Mouse (Mus musculus): Measurements from ENCODE around the gene Fbxo46. TPM values are rescaled to one million over a fixed set of nuclear protein-coding genes. Genes with fewer than 3 reads are reported as not detected.

Gene Fbxo46
- polyA plus RNA-seq, 1 experiment from 2014 or later: 16.3 TPM

DNA sequence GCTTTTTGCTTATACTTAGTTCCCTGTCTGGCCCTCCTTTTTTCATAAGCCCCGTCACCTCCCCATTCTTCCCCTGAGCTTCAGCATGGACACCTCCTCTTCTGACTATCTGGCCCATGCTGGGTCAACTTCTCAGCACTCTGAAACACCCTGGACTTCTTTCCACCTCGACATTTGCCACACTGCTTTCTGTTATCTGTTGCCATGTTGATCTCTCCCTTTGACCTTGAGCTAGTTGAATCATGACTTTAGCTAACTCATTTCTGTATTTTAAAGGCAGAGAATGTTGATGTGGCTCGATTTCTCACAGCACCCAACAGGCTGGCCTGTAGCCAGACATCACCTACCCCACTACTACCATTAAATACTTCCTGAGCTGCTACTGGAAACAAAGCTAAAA is 12.2 kb upstream of the Fbxo46 start:
- no peaks in the 10 kb centered on the region for H3K27me3 ChIP-seq
- WGBS: 54% methylated on average over 3 of the region's 3 CpGs
- H3K36me3 ChIP-seq: 0 out of 2 replicates have a peak, but pooled peaks cover 7% of the 10 kb centered on the region
- no peak for ATAC-seq (replicated peaks; ENCODE audit: low FRiP score)
- no peak overlapping the region for H3K4me3 ChIP-seq (replicated peaks)
- no peak overlapping the region for H3K4me2 ChIP-seq
- H3K4me1 ChIP-seq: no peaks in the 10 kb centered on the region
- H3K9me3 ChIP-seq (replicated peaks): no peaks in the 10 kb centered on the region
- no peak overlapping the region for H3K27ac ChIP-seq
- H3K9ac ChIP-seq: no peak overlapping the region

DNA sequence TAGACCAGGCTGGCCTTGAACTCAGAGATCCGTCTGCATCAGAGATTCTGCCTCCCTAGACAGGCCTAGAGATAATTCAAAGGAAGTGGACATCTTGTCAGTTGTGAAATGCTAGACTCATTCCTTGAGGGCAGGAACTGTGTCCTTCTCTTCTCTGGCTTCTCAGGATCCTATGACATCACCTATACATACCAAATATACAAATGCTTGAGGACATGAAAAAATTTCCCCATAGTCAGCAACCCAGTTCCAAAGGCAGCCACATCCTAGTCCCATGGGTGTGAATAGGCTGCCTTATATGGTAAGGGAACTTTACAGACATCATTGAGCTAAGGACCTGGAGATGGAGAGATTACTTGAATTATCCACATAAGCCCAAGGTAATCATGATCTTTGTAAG is 10.1 kb upstream of the Fbxo46 start:
- no peak overlapping the region for H3K4me3 ChIP-seq (replicated peaks)
- no peak overlapping the region for H3K4me2 ChIP-seq
- no peak overlapping the region for H3K27ac ChIP-seq
- no peaks in the 10 kb centered on the region for H3K9me3 ChIP-seq (replicated peaks)
- H3K4me1 ChIP-seq: no peaks in the 10 kb centered on the region
- no peaks in the 10 kb centered on the region for H3K27me3 ChIP-seq
- no peak for ATAC-seq (replicated peaks; ENCODE audit: low FRiP score)
- H3K9ac ChIP-seq: no peak overlapping the region
- H3K36me3 ChIP-seq: no peaks in the 10 kb centered on the region
- 79% methylated on average over 1 of the region's 1 CpGs for WGBS

DNA sequence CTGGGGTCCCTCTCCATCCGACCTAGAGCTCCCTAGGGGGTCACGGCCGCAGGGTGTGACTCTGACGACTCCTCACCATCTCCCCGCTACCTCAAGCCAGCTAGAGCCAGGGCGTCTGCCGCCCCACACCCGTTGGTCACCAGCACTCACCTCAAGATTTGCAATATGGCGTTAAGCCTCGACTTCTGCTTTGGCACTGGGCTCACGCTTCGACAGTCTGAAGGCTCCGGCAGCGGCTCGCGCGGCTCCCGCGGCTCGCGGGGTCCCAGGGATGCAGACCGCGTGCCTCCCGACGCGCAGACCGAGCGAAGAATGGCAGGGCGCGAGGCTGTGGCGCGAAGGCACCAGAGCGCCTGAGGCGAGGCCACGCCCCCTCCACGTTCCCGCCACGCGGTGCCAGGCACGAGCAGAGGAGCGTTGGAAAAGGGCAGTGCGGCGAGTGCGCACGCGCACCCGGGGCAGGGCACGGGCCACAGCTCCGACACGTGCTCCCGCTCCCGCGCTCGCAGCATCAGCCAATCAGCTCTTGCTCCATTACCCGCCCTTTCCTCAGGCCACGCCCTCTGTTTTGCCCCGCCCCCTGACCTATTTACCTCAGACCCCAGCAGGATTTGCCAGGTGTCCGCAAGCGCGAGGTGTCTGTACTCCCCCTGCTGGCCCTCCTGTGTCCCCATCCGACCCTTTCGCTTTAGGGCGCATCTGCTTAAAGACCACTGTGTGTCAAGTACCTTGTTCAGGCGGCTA is 1.5 kb upstream of the Fbxo46 start, which contains the start of gene Gm4969:
TSS of gene Gm4969 (minus strand) at position 341 of the 744 bp plus-strand sequence.
- ATAC-seq (replicated peaks; ENCODE audit: low FRiP score): peak; percentile 26
- Histone ChIP-seq H3K9me3 (replicated peaks) (no peaks in the 10 kb centered on the region), H3K4me3 (replicated peaks) (peak within 1 kb of the TSS; percentile 33), H3K27ac (no peak within 1 kb of the TSS), H3K4me2 (peak within 1 kb of the TSS; percentile 65), H3K9ac (no peak within 1 kb of the TSS), H3K27me3 (no peaks in the 10 kb centered on the region), H3K36me3 (peaks cover 7% of the 10 kb centered on the region; the same call in 1 of the 2 replicates), H3K4me1 (peaks cover 25% of the 10 kb centered on the region)
- 26% methylated on average over 59 of the region's 64 CpGs for WGBS

DNA sequence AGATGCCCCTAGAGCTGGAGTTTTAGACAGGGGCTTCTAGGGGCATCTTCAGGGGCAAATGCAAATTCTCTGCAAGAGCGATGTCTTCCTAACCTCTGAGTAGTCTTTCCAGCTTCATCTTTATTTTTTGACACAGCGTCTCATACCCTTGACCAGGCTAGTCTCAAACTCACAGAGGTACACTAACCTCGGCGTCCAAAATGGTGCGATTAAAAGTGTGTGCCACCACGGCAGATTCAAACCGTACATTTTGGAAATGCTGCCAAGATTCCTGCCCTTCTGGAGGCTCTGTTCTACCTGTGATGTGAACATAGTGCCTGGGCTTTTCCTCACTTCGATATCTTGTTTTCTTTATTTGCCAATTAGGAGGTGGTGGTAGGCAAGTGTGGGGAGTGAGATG is 576 bp upstream of the Fbxo46 start:
- Histone ChIP-seq H3K36me3 (peaks cover 7% of the 10 kb centered on the region; the same call in 1 of the 2 replicates), H3K9ac (no peak overlapping the region), H3K9me3 (replicated peaks) (no peaks in the 10 kb centered on the region), H3K4me3 (replicated peaks) (peak overlapping the region; percentile 79), H3K27ac (no peak overlapping the region), H3K4me2 (0 out of 2 replicates have a peak overlapping the region, but pooled peaks have one; percentile 78), H3K4me1 (peaks cover 25% of the 10 kb centered on the region), H3K27me3 (no peaks in the 10 kb centered on the region)
- ATAC-seq (replicated peaks; ENCODE audit: low FRiP score): peak; percentile 14; the same call in 1 of the 2 replicates
- WGBS: 94% methylated on average over 8 of the region's 8 CpGs

DNA sequence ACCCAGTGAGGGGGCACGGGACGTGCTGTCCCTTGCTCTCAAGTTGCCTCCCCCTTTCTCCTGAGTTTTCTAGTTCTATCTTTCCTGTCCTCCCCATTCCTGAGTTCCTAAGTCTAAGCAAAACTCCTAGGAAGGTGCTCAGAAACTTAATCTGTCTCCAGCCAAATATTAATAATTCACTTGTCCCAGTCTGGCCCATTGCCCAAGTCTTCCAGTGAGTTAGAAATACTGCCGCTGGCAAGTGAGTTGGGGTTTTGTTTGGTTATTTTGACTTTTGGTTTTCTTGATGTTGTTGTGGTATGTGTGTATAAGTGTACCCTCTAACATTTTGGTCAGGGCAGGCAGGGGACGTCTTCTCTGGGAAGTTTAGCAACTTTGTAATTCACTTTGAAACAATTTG is 2.0 kb downstream of the Fbxo46 start:
- H3K9me3 ChIP-seq (replicated peaks): no peaks in the 10 kb centered on the region
- no peaks in the 10 kb centered on the region for H3K27me3 ChIP-seq
- H3K4me2 ChIP-seq: no peak overlapping the region
- no peak overlapping the region for H3K9ac ChIP-seq
- no peak overlapping the region for H3K4me3 ChIP-seq (replicated peaks)
- 87% methylated on average over 4 of the region's 4 CpGs for WGBS
- peaks cover 30% of the 10 kb centered on the region for H3K4me1 ChIP-seq
- no peak overlapping the region for H3K27ac ChIP-seq
- peaks cover 10% of the 10 kb centered on the region; the same call in 1 of the 2 replicates for H3K36me3 ChIP-seq
- ATAC-seq (replicated peaks; ENCODE audit: low FRiP score): no peak

DNA sequence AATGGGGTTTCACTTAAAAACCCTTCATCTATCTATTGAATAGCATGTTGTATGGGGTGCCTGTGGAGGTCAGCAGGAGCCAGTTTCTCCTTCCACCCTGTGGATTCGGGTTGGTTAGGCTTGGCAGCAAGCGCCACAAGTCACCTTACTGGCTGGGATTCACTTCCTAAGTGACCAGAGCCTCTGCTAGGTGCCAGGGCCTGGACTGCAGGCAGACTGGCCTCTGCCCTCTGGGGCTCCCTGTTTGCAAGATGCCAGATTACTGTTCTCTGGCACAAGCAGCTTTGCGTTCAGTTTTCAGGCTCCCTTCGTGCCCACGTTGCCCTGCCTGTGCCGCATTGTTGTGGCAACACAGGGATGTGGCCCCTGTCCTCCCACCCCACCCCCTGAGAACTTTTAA is 5.1 kb downstream of the Fbxo46 start:
- no peaks in the 10 kb centered on the region for H3K9me3 ChIP-seq (replicated peaks)
- no peak overlapping the region for H3K4me2 ChIP-seq
- no peak for ATAC-seq (replicated peaks; ENCODE audit: low FRiP score)
- 0 out of 2 replicates have a peak overlapping the region, but pooled peaks have one; percentile 4 for H3K9ac ChIP-seq
- H3K4me1 ChIP-seq: peaks cover 23% of the 10 kb centered on the region
- peaks cover 17% of the 10 kb centered on the region for H3K36me3 ChIP-seq
- no peaks in the 10 kb centered on the region for H3K27me3 ChIP-seq
- 72% methylated on average over 6 of the region's 6 CpGs for WGBS
- H3K4me3 ChIP-seq (replicated peaks): no peak overlapping the region
- no peak overlapping the region for H3K27ac ChIP-seq

DNA sequence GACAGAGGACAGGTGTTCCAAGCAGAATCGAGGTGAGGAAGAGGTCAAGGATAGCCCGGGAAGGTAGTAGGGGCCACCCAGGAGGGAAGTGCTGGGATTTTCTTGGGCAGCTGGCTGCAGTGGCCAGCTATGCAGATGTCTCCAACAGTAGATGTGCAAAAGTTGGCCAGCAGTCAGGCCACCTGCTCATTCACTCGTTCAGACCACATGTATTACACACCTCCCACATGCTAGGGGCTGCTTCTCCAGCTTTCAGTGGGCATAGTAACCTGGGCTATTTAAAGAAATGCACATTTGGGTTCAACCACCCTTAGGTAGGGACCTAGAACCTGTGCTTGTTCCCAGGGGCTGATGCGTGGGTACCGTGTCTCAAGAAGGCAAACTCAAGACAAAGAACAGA is 8.1 kb downstream of the Fbxo46 start:
- no peak for ATAC-seq (replicated peaks; ENCODE audit: low FRiP score)
- no peak overlapping the region for H3K4me3 ChIP-seq (replicated peaks)
- H3K9ac ChIP-seq: no peak overlapping the region
- H3K4me2 ChIP-seq: no peak overlapping the region
- no peaks in the 10 kb centered on the region for H3K27me3 ChIP-seq
- no peaks in the 10 kb centered on the region for H3K9me3 ChIP-seq (replicated peaks)
- peaks cover 11% of the 10 kb centered on the region for H3K36me3 ChIP-seq
- H3K27ac ChIP-seq: no peak overlapping the region
- peaks cover 22% of the 10 kb centered on the region for H3K4me1 ChIP-seq
- WGBS: 86% methylated on average over 5 of the region's 5 CpGs

DNA sequence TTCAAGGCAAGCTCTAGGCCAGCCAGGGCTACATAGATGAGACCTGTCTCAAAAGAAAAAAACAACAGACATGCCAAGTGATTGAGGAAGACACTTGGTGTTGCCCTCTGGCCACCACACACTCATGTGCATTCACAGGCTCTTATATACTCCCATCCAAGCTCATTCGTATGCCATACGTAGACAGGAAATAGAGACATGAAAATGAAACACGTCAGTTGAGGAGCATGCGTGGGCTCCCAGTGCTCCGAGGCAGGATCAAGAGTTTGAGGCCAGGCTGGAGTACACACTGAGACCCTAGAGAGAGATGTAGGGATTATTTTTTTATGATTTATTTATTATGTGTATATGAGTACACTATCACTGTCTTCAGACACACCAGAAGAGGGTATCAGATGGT is 9.7 kb downstream of the Fbxo46 start:
- no peaks in the 10 kb centered on the region for H3K9me3 ChIP-seq (replicated peaks)
- H3K4me1 ChIP-seq: peaks cover 22% of the 10 kb centered on the region
- no peaks in the 10 kb centered on the region for H3K27me3 ChIP-seq
- H3K27ac ChIP-seq: no peak overlapping the region
- 92% methylated on average over 5 of the region's 5 CpGs for WGBS
- H3K36me3 ChIP-seq: peaks cover 15% of the 10 kb centered on the region
- no peak overlapping the region for H3K4me3 ChIP-seq (replicated peaks)
- no peak overlapping the region for H3K9ac ChIP-seq
- H3K4me2 ChIP-seq: no peak overlapping the region
- no peak for ATAC-seq (replicated peaks; ENCODE audit: low FRiP score)

DNA sequence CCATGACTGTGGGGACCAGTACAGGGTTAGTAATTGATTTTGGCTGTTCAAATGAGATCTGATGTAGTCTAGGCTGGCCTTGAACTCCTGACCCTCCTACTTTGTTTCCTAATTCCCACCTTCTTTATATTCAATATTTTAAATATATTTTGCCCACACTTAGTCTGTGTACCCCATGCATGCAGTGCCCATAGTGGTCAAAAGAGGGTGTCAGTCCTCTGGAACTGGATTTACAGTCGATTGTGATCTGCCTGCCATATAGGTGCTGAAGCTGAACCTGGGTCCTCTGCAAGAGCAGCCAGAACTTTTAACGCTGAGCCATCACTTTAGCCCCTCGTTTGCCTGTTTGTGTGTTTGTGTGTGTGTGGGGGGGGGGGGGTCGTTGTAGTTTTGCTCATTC is 11.0 kb downstream of the Fbxo46 start:
- 26% methylated on average over 4 of the region's 4 CpGs for WGBS
- ATAC-seq (replicated peaks; ENCODE audit: low FRiP score): no peak
- Histone ChIP-seq H3K27ac (peak overlapping the region; percentile 90), H3K4me1 (peaks cover 18% of the 10 kb centered on the region), H3K9me3 (replicated peaks) (no peaks in the 10 kb centered on the region), H3K4me2 (peak overlapping the region; percentile 71), H3K9ac (no peak overlapping the region), H3K27me3 (no peaks in the 10 kb centered on the region), H3K4me3 (replicated peaks) (peak overlapping the region; percentile 50), H3K36me3 (peaks cover 24% of the 10 kb centered on the region)

DNA sequence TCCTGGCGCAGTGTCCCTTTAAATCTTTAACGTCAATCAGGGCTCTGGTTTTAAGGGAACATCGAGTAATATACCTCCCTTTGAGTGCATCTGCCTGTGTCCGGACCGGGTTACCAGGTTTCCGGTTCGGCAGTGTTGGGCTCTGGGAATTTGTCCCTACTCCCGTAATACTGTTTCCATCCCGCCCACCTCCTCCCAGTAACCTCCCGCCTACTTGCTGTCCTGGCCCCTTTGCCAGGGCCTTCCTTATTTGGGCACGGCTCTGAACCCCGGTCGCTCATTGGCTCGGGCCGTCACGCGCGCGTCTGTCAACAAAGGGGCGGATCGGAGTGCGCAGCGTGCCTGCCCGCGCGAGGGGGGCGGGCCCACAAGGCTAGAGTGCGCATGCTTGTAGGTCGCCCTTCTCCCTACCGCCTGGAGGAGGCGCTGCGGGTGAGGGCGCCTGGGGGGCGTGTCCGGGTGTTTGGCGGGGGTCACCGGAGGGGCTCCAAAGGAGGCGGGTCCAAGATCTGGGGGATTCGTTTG is 11.7 kb downstream of the Fbxo46 start:
- Histone ChIP-seq H3K9me3 (replicated peaks) (no peaks in the 10 kb centered on the region), H3K27me3 (no peaks in the 10 kb centered on the region), H3K4me3 (replicated peaks) (peak overlapping the region; percentile 50), H3K36me3 (peaks cover 29% of the 10 kb centered on the region), H3K9ac (peak overlapping the region; percentile 43), H3K27ac (peak overlapping the region; percentile 90), H3K4me2 (peak overlapping the region; percentile 71), H3K4me1 (peaks cover 18% of the 10 kb centered on the region)
- peak; percentile 98 for ATAC-seq (replicated peaks; ENCODE audit: low FRiP score)
- WGBS: under 1% methylated on average over 39 of the region's 39 CpGs

DNA sequence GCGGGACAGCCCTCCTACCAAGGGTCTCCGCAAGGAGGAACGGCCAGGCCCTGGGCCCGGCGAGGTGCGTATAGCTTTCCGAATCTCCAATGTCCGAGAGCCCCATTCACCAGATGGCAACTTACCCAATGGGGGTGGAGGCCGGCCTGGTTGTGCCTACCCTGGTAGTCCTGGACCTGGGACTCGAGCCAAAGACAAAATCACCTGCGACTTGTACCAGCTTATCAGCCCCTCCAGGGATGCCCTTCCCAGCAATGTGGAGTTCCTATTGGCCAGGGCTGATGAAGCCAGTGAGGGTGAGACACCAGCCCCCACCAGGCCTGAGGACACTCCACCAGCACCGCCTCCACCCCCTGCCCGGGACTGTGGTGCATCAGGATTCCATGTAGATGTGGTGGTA is 16.5 kb downstream of the Fbxo46 start:
- Histone ChIP-seq H3K27ac (no peak overlapping the region), H3K4me2 (no peak overlapping the region), H3K4me1 (peaks cover 6% of the 10 kb centered on the region; the same call in 1 of the 2 replicates), H3K27me3 (no peaks in the 10 kb centered on the region), H3K9ac (no peak overlapping the region), H3K36me3 (peaks cover 69% of the 10 kb centered on the region), H3K4me3 (replicated peaks) (no peak overlapping the region), H3K9me3 (replicated peaks) (no peaks in the 10 kb centered on the region)
- no peak for ATAC-seq (replicated peaks; ENCODE audit: low FRiP score)
- 94% methylated on average over 13 of the region's 13 CpGs for WGBS

DNA sequence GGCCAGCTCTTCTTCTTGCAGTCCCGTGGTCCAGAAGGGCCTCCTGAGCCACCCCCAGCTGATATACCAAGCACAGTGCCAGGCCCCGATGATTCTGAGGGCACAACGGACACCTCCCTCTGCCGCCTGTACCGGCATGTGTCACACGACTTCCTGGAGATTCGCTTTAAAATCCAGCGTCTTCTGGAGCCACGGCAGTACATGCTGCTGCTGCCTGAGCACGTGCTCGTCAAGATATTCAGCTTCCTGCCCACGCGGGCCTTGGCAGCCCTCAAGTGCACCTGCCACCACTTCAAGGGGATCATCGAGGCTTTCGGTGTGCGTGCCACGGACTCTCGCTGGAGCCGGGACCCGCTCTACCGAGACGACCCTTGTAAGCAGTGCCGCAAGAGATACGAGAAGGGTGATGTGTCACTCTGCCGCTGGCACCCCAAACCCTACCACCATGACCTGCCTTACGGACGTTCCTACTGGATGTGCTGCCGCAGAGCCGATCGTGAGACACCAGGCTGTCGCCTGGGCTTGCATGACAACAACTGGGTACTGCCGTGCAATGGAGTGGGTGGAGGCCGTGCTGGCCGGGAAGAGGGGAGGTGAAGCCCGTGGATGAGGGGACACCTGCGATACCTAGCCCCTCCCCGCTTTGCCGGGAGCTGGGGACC is 17.1 kb downstream of the Fbxo46 start:
- no peak overlapping the region for H3K4me3 ChIP-seq (replicated peaks)
- H3K4me2 ChIP-seq: no peak overlapping the region
- ATAC-seq (replicated peaks; ENCODE audit: low FRiP score): no peak
- WGBS: 91% methylated on average over 38 of the region's 38 CpGs
- H3K4me1 ChIP-seq: peaks cover 3% of the 10 kb centered on the region; the same call in 1 of the 2 replicates
- H3K27me3 ChIP-seq: no peaks in the 10 kb centered on the region
- H3K27ac ChIP-seq: no peak overlapping the region
- no peak overlapping the region for H3K9ac ChIP-seq
- peaks cover 72% of the 10 kb centered on the region for H3K36me3 ChIP-seq
- H3K9me3 ChIP-seq (replicated peaks): no peaks in the 10 kb centered on the region
